Mouse (Mus musculus): ENCODE results near the gene Sema7a. TPM values are rescaled to one million over a fixed set of nuclear protein-coding genes. Genes with fewer than 3 reads are reported as not detected.

The Sema7a gene
- polyA plus RNA-seq (2012; rRNA removed) = 37.9 and 42.7 TPM in 2 replicates

DNA sequence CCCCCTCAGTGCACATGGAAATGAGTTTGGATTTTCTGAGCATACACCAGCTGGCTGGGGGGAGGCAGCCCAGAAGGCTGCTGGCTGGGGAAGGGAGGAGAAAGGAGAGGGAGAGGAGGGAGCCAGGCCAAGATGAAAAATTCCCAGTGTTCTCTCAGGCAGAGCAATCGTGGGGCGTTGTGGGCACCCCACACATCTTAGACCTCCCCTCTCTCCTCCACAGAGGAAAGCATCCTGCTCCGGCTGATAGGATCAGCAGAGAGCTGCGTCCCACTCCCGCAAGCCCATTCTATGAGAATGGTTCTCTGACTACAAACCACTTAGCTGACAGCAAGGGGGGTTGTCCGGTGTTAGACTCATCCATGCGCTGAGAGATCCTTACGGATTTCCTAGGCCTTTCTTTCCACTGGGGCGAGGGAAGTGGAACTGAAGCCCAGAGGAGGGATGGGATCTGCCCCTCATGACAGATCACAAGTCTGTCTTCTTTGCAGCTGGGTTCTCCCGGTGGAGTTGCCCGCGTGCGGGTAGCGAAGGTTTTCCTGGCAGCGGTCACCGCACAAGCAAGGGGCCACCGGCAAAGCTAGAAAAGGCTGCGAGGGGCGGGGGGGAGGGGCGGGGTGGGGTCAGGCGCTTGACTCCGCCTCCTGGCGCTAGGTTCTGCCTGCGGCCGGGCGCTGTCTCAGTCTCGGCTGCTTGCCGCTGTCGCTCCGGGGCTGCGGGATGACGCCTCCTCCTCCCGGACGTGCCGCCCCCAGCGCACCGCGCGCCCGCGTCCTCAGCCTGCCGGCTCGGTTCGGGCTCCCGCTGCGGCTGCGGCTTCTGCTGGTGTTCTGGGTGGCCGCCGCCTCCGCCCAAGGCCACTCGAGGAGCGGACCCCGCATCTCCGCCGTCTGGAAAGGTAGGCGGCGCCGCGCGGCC lies at the start of gene Sema7a:
Gene Sema7a, plus strand, starts transcription at position 682 of the 918 bp plus-strand sequence.
- peak; percentile 92 for DNase-seq (ENCODE audit: low read depth)
- TF ChIP-seq CTCF (IDR thresholded peaks at IDR 0.05; ENCODE audit: borderline replicate concordance, extremely low read depth, insufficient read depth, insufficient read length) (no peak), POLR2A (IDR thresholded peaks at IDR 0.05; ENCODE audit: borderline replicate concordance, extremely low read depth, insufficient read depth, insufficient read length, poor library complexity, severe bottlenecking) (peak; percentile 85)

DNA sequence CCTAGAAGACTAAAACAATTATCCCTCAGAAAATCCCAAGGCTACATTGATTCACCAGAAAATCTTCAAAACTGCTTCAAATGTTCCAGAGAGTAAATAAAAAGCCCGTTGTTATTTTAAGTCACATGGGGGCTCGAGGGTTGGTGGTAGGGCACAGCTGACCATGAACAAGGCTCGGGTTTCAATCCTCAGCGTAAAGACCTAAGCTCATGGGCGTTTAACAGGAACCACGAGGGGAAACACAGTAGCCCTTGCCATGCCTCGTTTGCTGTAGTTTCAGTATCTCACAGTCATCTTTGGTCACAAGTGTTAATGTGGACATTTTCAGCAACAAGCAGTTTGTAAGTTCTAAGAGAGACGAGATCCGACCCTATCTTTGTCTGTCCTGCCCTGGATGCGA lies 39.4 kb upstream of the Sema7a start:
- no peak for DNase-seq (ENCODE audit: low read depth)
- TF ChIP-seq POLR2A (IDR thresholded peaks at IDR 0.05; ENCODE audit: borderline replicate concordance, extremely low read depth, insufficient read depth, insufficient read length, poor library complexity, severe bottlenecking) (no peak), CTCF (IDR thresholded peaks at IDR 0.05; ENCODE audit: borderline replicate concordance, extremely low read depth, insufficient read depth, insufficient read length) (no peak)

DNA sequence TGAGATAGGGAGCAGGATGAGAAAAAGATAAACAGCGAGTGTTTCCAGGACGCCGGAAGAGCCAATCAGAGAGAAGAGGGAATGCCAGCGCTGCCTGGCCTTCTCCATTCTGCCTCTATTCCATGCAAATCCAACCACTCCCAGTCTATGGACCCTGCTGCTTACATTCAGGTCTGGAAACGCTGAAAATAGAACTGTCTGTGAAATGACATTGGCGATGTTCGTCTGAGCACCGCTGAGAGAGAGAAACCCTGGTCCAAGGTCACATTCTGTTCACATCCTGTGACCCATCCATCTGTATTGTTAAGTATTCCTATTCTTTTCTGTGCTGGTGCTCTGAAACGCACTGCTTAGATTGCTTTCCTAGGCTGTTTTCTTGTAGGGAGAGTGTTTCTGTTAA lies 38.7 kb upstream of the Sema7a start:
- TF ChIP-seq POLR2A (IDR thresholded peaks at IDR 0.05; ENCODE audit: borderline replicate concordance, extremely low read depth, insufficient read depth, insufficient read length, poor library complexity, severe bottlenecking) (no peak), CTCF (IDR thresholded peaks at IDR 0.05; ENCODE audit: borderline replicate concordance, extremely low read depth, insufficient read depth, insufficient read length) (no peak)
- DNase-seq (ENCODE audit: low read depth) = peak; percentile 80

DNA sequence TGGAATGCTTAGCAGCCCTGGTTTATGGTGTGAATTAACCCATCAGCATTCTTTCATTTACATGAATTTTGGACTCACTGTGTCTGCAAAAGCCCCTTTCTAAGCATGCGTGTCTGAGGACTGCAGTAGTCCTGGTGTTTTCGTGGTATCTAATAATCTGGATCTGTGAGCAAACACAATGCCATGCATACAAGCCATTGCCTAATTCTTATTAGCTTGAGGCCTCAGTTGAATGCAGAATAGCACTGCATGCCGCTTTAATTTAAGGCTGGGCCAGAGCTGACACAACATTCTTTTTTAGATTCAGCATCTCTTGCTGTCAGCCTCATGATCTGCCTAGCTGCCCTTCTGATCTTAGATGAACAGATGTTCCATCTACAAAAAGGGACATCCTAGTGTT lies 38.3 kb upstream of the Sema7a start:
- TF ChIP-seq POLR2A (IDR thresholded peaks at IDR 0.05; ENCODE audit: borderline replicate concordance, extremely low read depth, insufficient read depth, insufficient read length, poor library complexity, severe bottlenecking) (no peak), CTCF (IDR thresholded peaks at IDR 0.05; ENCODE audit: borderline replicate concordance, extremely low read depth, insufficient read depth, insufficient read length) (no peak)
- peak; percentile 89 for DNase-seq (ENCODE audit: low read depth)

DNA sequence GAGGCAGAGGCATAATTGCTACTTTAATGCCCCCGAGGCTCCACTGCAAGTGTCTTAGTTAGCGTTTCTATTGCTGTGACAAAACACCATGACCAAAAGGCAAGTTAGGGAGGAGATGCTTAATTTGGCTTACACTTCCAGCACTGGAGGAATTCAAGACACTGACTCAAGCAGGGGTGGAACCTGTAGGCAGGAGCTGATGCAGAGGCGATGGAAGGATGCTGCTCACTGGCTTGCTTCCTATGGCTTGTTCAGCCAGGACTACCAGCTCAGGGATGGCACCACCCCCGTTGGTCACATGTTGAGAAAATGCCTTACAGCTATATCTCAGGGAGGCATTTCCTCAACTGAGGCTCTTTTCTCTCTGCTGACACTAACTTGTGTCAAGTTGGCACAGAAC lies 37.8 kb upstream of the Sema7a start:
- no peak for DNase-seq (ENCODE audit: low read depth)

DNA sequence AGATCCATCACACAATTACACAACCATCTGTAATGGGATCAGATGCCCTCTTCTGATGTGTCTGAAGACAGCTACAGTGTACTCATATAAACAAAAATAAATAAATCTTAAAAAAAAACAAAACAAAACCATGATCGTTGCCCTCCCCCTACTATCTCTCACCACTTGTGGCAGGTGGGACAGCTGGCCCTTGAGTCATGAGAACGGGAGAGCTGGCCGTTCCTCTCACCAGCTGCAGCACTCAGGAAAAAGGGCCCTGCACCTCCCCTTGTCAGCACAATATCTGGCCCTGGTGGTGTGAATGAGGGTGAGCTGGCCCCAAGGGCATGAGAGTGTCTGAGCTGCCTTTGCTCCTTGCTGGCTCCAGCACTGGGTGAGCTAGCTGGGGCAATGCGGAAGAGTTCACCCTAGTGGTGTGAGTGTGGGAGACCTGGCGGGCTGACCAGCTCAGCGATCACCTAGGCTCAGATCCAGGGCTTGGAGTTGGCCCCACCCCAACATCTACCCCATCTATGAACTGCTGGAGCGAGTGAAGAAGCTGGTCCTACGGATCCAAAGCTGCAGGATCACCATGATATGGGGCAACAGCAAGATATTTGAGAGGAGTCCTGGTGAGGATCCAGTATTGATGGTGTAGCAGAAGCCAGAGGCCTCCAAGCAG lies 36.2 kb upstream of the Sema7a start:
- no peak for DNase-seq (ENCODE audit: low read depth)
- no peak for TF ChIP-seq POLR2A (IDR thresholded peaks at IDR 0.05; ENCODE audit: borderline replicate concordance, extremely low read depth, insufficient read depth, insufficient read length, poor library complexity, severe bottlenecking)
- TF ChIP-seq CTCF (IDR thresholded peaks at IDR 0.05; ENCODE audit: borderline replicate concordance, extremely low read depth, insufficient read depth, insufficient read length) = no peak

More for the DNA sequence above, 37.8 kb upstream of the Sema7a start:
- TF ChIP-seq CTCF (IDR thresholded peaks at IDR 0.05; ENCODE audit: borderline replicate concordance, extremely low read depth, insufficient read depth, insufficient read length) = no peak
- TF ChIP-seq POLR2A (IDR thresholded peaks at IDR 0.05; ENCODE audit: borderline replicate concordance, extremely low read depth, insufficient read depth, insufficient read length, poor library complexity, severe bottlenecking) = no peak

DNA sequence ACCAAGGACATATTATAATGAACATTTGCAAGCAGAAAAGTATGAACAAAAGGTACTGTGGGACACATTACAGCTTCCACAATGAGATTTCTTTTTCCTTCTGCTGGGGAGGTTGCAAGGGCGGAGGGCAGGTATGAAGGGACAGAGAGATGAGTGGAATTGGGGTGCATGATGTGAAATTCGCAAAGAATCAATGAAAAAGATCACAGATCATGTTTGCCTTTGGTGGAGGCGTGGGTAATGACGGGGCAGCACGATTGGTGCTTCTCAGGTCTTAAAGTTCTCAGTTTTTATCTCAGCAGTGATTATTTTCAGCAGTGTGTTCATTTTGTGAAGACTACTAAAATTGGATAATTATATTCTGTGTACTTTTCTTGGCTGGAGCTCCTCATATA lies 35.7 kb upstream of the Sema7a start:
- no peak for DNase-seq (ENCODE audit: low read depth)
- TF ChIP-seq CTCF (IDR thresholded peaks at IDR 0.05; ENCODE audit: borderline replicate concordance, extremely low read depth, insufficient read depth, insufficient read length) = no peak
- no peak for TF ChIP-seq POLR2A (IDR thresholded peaks at IDR 0.05; ENCODE audit: borderline replicate concordance, extremely low read depth, insufficient read depth, insufficient read length, poor library complexity, severe bottlenecking)

DNA sequence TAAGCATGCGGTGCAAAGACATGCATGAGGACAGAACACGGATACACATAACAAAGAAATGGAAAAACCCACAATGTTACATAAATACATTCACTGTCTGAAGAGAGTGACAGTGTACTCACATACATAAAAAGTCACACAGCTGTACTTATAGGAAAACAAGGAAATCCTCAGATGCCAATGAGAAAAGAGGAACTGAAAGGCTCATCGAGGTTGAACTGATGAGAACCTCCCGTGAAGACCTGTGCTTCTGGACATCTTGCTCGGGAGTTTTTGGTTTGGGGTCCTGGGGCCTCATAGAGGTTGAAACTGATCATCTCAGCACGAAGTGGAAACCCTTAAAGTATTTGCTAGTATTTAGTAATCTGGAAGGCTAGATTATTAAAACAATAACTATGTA lies 32.7 kb upstream of the Sema7a start:
- TF ChIP-seq POLR2A (IDR thresholded peaks at IDR 0.05; ENCODE audit: borderline replicate concordance, extremely low read depth, insufficient read depth, insufficient read length, poor library complexity, severe bottlenecking) (no peak), CTCF (IDR thresholded peaks at IDR 0.05; ENCODE audit: borderline replicate concordance, extremely low read depth, insufficient read depth, insufficient read length) (no peak)
- no peak for DNase-seq (ENCODE audit: low read depth)

DNA sequence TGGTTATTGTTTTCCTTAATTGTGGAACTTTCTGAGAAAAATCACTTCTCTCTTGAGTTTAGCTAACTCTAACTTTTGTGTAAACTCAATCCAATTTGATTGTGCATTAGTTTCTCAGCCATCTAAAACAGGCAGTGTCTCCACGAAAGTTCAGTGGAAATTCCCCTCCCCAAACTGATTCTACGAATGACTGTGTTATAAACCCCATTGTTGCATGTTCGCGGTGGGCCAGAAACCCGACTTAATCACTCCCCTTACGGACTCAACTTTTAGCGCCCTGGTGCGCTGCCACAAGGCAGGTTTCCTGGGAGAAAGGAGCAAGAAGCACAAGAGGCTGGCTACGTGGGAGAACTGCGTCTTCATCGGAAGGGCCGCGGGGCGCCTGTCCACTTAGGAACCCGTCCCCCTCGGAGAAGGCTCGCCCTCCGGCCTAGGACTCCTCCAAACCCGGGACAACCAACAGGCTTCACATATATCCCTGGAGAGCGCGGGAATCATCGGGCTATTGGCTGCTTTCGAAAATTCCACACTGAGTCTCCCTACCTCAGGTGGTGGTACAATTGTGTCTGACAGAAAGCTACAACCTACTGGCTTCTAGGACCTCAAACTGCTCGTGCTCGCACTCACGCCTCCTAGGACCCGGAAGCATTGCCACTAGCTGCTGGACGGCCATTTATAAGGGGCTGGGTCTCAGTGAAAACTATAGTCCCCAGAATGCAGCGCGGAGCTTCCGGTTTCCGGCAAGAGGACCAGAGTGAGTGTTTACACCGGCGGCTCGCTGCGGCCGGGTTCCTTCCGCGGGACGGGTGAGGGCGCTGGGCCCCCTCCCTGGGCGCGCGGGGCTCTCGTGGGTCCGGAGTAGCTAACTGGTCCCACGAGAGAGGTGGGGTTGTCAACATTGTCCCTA lies 29.4 kb upstream of the Sema7a start, which contains the start of gene Ubl7:
Gene Ubl7, plus strand, starts transcription at position 726 of the 907 bp plus-strand sequence.
- peak; percentile 97 for DNase-seq (ENCODE audit: low read depth)
- TF ChIP-seq POLR2A (IDR thresholded peaks at IDR 0.05; ENCODE audit: borderline replicate concordance, extremely low read depth, insufficient read depth, insufficient read length, poor library complexity, severe bottlenecking) = no peak; the same call in none of the 2 replicates
- TF ChIP-seq CTCF (IDR thresholded peaks at IDR 0.05; ENCODE audit: borderline replicate concordance, extremely low read depth, insufficient read depth, insufficient read length) = no peak

DNA sequence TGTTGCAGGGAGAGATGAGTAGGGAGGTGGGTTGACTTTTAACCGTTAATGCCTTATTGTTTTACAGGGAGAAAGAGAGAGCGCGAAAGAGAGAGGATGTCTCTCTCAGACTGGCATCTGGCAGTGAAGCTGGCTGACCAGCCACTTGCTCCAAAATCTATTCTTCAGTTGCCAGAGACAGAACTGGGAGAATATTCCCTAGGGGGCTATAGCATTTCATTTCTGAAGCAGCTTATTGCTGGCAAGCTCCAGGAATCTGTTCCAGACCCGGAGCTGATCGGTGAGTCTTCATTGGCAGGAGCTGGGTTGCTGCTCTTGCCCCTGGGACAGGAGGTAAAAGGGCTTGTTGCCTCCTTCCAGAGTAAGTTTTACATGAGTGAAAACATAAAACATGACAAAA lies 27.3 kb upstream of the Sema7a start:
- DNase-seq (ENCODE audit: low read depth) = no peak
- TF ChIP-seq POLR2A (IDR thresholded peaks at IDR 0.05; ENCODE audit: borderline replicate concordance, extremely low read depth, insufficient read depth, insufficient read length, poor library complexity, severe bottlenecking) = no peak
- no peak for TF ChIP-seq CTCF (IDR thresholded peaks at IDR 0.05; ENCODE audit: borderline replicate concordance, extremely low read depth, insufficient read depth, insufficient read length)

Measured in brain, embryonic 14.5 days (tissue).